Mouse (Mus musculus) heart, embryonic 10.5 days (tissue): ENCODE results near the gene Epha1. TPM values are rescaled to one million over a fixed set of nuclear protein-coding genes. Genes with fewer than 3 reads are reported as not detected.
A peak's percentile ranks its signal among the peaks of the same experiment; 100 is the strongest.

ENCODE experiments used
- DNase-seq: peaks from one replicate; pipeline ENCODE4 v3.0.0-alpha.2; 2017; ENCODE audit warnings: low spot score
- H3K27ac ChIP-seq: fragments of 300-500 bp; sonication (generic); 2 replicates; pipeline ENCODE4 v1.5.1; 2016; ENCODE audit warnings: mild to moderate bottlenecking
- H3K27me3 ChIP-seq: fragments of 300-500 bp; sonication (generic); 2 replicates; pipeline ENCODE4 v1.6.1; 2016; ENCODE audit warnings: mild to moderate bottlenecking; ENCODE audit not compliant: poor library complexity, insufficient read depth, severe bottlenecking
- H3K36me3 ChIP-seq: fragments of 300-500 bp; sonication (generic); 2 replicates; pipeline ENCODE4 v1.6.1; 2016; ENCODE audit warnings: mild to moderate bottlenecking, moderate library complexity
- H3K4me1 ChIP-seq: fragments of 300-500 bp; sonication (generic); 2 replicates; pipeline ENCODE4 v1.6.1; 2016; ENCODE audit warnings: mild to moderate bottlenecking
- H3K4me3 ChIP-seq: fragments of 300-500 bp; sonication (generic); 2 replicates; pipeline ENCODE4 v1.5.1; 2016; ENCODE audit warnings: mild to moderate bottlenecking, moderate library complexity
- H3K9me3 ChIP-seq: fragments of 300-500 bp; sonication (generic); 2 replicates; pipeline ENCODE4 v1.6.1; 2016; ENCODE audit warnings: mild to moderate bottlenecking, moderate library complexity
- WGBS: fragments of 180-500 bp; shearing (Covaris S2); methylation state at CpG from one replicate; pipeline ENCODE4 v1.1.7; 2016; 5-methylcytosine and 5-hydroxymethylcytosine counted together
- polyA plus RNA-seq: library from polyadenylated mRNA; unstranded; fragments of >200 nt; fragmentation: Nextera tagmentation; extraction: Ambion mirVana; gene quantifications from 2 replicates; pipeline ENCODE4 v1.2.1, GENCODE M21; 2016

Gene Epha1
- polyA plus RNA-seq, 1 experiment from 2014 or later: 4.8 TPM

DNA sequence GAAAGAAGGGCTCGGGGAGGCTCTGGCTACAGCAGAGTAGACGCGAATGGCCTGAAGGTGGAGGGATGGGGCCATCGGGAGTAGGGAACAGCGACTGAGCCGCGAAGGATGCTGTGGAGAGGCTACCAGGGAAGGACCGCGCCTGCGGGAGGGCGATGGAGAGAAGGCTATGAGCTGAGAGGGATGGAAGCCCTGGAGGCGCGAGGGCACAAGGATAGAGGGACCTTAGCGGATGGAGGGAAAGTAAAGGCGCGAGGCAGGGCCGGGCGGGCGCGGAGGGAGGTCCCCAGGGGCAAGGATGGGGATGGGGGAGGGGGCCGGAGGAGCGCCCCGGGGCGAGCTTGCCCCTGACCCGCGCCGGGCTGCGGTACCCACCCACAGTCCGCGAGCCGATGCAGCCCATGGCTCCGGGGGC, 49.0 kb downstream of the Epha1 start:
- Histone ChIP-seq H3K9me3 (no peaks in the 10 kb centered on the region), H3K27ac (peak overlapping the region; percentile 65), H3K4me3 (peak overlapping the region; percentile 74), H3K27me3 (peaks cover 52% of the 10 kb centered on the region), H3K4me1 (peaks cover 21% of the 10 kb centered on the region), H3K36me3 (no peaks in the 10 kb centered on the region)
- peak; percentile 75 for DNase-seq
- under 1% methylated on average over 29 of the region's 32 CpGs for WGBS

DNA sequence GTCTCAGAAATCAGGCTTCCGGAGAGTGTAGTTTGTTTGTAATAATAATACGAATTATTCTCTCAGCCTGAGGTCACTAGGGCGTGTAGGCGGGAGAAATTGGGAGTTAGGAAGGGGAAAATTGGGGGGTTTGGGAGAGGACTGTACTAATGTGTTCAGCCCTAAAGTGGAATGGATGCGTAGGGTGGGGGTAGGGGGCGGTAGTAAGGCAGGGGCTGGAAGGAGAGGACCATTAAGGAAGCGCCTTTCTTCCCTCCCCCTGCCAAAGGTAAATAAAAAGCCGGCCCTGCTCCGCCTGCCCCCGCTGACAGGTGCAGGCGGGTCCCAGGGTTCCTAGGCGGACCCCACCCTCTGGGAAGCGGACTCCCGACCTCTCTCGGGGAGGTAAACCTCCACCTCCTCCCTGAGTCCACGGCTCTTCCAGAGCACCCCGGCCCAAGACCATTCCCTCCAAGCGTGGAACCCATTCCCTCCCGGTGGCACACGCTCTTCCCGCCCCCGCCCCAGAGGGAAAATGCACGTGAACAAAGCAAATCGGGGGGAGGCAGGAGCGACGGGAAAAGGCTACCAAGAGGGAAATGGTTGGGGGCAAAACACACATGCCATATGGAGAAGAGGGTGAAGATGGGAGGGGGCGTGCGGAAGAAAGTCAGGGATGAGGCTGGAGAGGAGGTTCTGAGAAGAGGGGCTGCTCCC, 49.5 kb downstream of the Epha1 start:
- H3K27ac ChIP-seq: no peak overlapping the region

DNA sequence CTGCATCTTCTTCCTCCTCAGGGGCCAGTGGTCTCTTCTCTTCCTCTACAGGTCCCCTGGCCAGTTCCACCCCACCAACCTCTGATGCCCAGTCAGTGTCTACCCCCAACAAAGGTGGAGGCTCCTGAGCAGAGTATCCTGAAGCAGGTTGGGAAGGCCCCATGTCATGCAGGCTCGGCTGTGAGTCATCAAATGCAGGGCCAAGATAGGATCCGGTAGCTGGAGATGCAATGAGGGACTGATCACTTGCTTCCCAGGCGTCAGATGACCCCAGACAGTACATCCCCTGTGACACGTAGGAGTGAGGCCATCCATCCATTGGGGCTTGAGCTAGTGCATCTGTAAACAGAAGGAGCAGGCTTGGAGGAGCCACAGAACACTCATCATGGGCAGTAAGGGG, 54.8 kb downstream of the Epha1 start:
- WGBS: 73% methylated on average over 4 of the region's 4 CpGs
- no peak overlapping the region for H3K4me3 ChIP-seq

More for the DNA sequence above, 49.5 kb downstream of the Epha1 start:
- no peak for DNase-seq
- no peaks in the 10 kb centered on the region for H3K9me3 ChIP-seq
- no peaks in the 10 kb centered on the region for H3K36me3 ChIP-seq
- peaks cover 21% of the 10 kb centered on the region for H3K4me1 ChIP-seq
- WGBS: under 1% methylated on average over 28 of the region's 28 CpGs
- H3K4me3 ChIP-seq: peak overlapping the region; percentile 74
- peaks cover 52% of the 10 kb centered on the region for H3K27me3 ChIP-seq

GRCm38 (mm10) chr6:42310427-42311053, 62.5 kb downstream of the Epha1 start:
- H3K27ac ChIP-seq: no peak overlapping the region
- no peaks in the 10 kb centered on the region for H3K27me3 ChIP-seq
- no peaks in the 10 kb centered on the region for H3K4me1 ChIP-seq
- no peak overlapping the region for H3K4me3 ChIP-seq
- DNase-seq: peak; percentile 9
- 87% methylated on average over 2 of the region's 2 CpGs for WGBS
- peaks cover 42% of the 10 kb centered on the region for H3K36me3 ChIP-seq
- no peaks in the 10 kb centered on the region for H3K9me3 ChIP-seq

More for the DNA sequence above, 54.8 kb downstream of the Epha1 start:
- Histone ChIP-seq H3K4me1 (peaks cover under 1% of the 10 kb centered on the region; the same call in 1 of the 2 replicates), H3K9me3 (no peaks in the 10 kb centered on the region), H3K36me3 (peaks cover 13% of the 10 kb centered on the region; the same call in 1 of the 2 replicates), H3K27ac (no peak overlapping the region), H3K27me3 (peaks cover 36% of the 10 kb centered on the region)
- no peak for DNase-seq

DNA sequence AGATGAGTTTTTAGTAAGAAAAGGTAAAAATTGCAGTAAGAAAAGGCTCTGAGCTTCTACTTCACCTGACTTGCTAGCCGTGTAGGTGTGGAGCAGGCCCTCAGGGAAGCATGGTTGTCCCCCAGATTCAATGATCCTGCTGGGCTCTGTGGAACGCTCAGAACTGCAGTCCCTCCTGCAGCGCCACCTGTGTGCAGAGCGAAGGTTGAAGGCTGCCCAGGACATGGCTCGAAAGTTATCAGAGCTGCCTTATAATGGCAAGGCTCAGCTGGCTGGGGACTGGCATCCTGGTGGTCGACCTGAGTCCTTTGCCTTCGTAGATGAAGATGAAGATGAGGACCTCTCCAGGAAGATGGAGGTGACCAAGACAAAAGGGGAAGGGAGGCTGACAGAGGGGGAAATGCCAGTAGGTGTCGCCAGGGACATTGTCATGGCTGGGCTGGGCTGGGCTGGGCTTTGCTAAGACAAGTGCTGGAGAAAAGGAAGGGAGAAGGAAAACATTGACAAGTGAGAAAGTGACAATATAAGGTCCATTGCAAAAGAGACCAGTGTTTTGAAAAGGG, 63.2 kb downstream of the Epha1 start:
- 42% methylated on average over 8 of the region's 8 CpGs for WGBS
- Histone ChIP-seq H3K27me3 (no peaks in the 10 kb centered on the region), H3K36me3 (peaks cover 42% of the 10 kb centered on the region), H3K4me1 (no peaks in the 10 kb centered on the region), H3K4me3 (no peak overlapping the region), H3K9me3 (no peaks in the 10 kb centered on the region), H3K27ac (no peak overlapping the region)
- DNase-seq: peak; percentile 72

Other genes with a start within 250 kb of the Epha1 start
- not detected in 2 replicates for gene Tas2r139, start 232.3 kb downstream of the Epha1 start, polyA plus RNA-seq
- gene Tas2r144, start 157.9 kb downstream of the Epha1 start, polyA plus RNA-seq: not detected in 2 replicates
- 9.7 and 13.8 TPM in 2 replicates for gene Gstk1, start 127.3 kb downstream of the Epha1 start, polyA plus RNA-seq
- 0.21 and 0.41 TPM in 2 replicates for gene Tmem139, start 111.3 kb downstream of the Epha1 start, polyA plus RNA-seq
- 40.8 and 45.2 TPM in 2 replicates for gene Casp2, start 108.3 kb downstream of the Epha1 start, polyA plus RNA-seq
- 0.59 and 0.67 TPM in 2 replicates for gene Clcn1, start 86.6 kb downstream of the Epha1 start, polyA plus RNA-seq
- 0.21 and 0.30 TPM in 2 replicates for gene Fam131b, start 48.6 kb downstream of the Epha1 start, polyA plus RNA-seq
- 165 and 193 TPM in 2 replicates for gene Zyx, start 23.6 kb downstream of the Epha1 start, polyA plus RNA-seq
- not detected in 2 replicates for gene Tas2r143, start 27.0 kb upstream of the Epha1 start, polyA plus RNA-seq
- gene Tas2r135, start 32.2 kb upstream of the Epha1 start, polyA plus RNA-seq: not detected in 2 replicates
- not detected in 2 replicates for gene Tas2r126, start 61.3 kb upstream of the Epha1 start, polyA plus RNA-seq
- 0.19 TPM in 1 of 2 replicates, not detected in the other for gene Olfr458, start 91.9 kb upstream of the Epha1 start, polyA plus RNA-seq
- not detected in 2 replicates for gene Olfr457, start 103.1 kb upstream of the Epha1 start, polyA plus RNA-seq
- 0.13 TPM in 1 of 2 replicates, not detected in the other for gene Olfr456, start 113.9 kb upstream of the Epha1 start, polyA plus RNA-seq
- not detected in 2 replicates for gene Olfr455, start 174.3 kb upstream of the Epha1 start, polyA plus RNA-seq
- not detected in 2 replicates for gene Tcaf3, start 224.4 kb upstream of the Epha1 start, polyA plus RNA-seq